Mouse (Mus musculus) olfactory bulb, adult 2 months (tissue): ENCODE data around the gene Prkacb. TPM values are rescaled to one million over a fixed set of nuclear protein-coding genes. Genes with fewer than 3 reads are reported as not detected.

Experiments
- H3K27ac ChIP-seq: fragments of 200-500 bp; 2 replicates; pipeline ENCODE4 v1.5.1; 2012; ENCODE audit warnings: low read depth, low read length; ENCODE audit not compliant: insufficient read depth
- H3K4me1 ChIP-seq: fragments of 200-500 bp; 2 replicates; pipeline ENCODE4 v1.6.1; 2012; ENCODE audit warnings: low read length; ENCODE audit not compliant: control insufficient read depth, insufficient read depth
- H3K4me3 ChIP-seq: fragments of 200-500 bp; 2 replicates; pipeline ENCODE4 v1.5.1; 2012; ENCODE audit warnings: mild to moderate bottlenecking, low read depth, low read length, moderate library complexity; ENCODE audit not compliant: insufficient read depth
- CTCF ChIP-seq: fragments of 200-500 bp; IDR thresholded peaks from 2 replicates; pipeline ENCODE4 v1.5.1; 2012; ENCODE audit warnings: low read depth, mild to moderate bottlenecking, low read length, moderate library complexity; ENCODE audit not compliant: insufficient read depth
- POLR2A ChIP-seq: fragments of 200-500 bp; IDR thresholded peaks from 2 replicates; pipeline ENCODE4 v1.6.1; 2012; ENCODE audit warnings: mild to moderate bottlenecking, low read depth, low read length, moderate library complexity; ENCODE audit not compliant: insufficient read depth
- WGBS: fragments of 180-500 bp; shearing (Covaris S2); methylation state at CpG from one replicate; pipeline ENCODE4 v1.1.7; 2018; 5-methylcytosine and 5-hydroxymethylcytosine counted together
- polyA plus RNA-seq: library from polyadenylated mRNA; stranded (reverse); fragments of >200 nt; gene quantifications from 2 replicates; pipeline ENCODE4 v1.2.4, GENCODE M21; 2012; ENCODE audit warnings: low replicate concordance; ENCODE audit not compliant: missing spikeins, insufficient read depth, insufficient read length

Gene Prkacb
- polyA plus RNA-seq, 1 experiment = 239 TPM

GRCm38 (mm10) chr3:146843470-146843869 is 30.7 kb upstream of the Prkacb start:
- 49% methylated on average over 6 of the region's 6 CpGs for WGBS
- Histone ChIP-seq H3K27ac (no peak overlapping the region), H3K4me3 (no peak overlapping the region), H3K4me1 (no peaks in the 10 kb centered on the region)
- TF ChIP-seq CTCF (no peak), POLR2A (no peak)

- Histone ChIP-seq H3K4me3 (no peak overlapping the region), H3K4me1 (no peaks in the 10 kb centered on the region), H3K27ac (no peak overlapping the region)
- WGBS = 59% methylated on average over 3 of the region's 3 CpGs
- no peak for TF ChIP-seq CTCF
- TF ChIP-seq POLR2A = no peak
Observed at GRCm38 (mm10) chr3:146842766-146843165, 30.0 kb upstream of the Prkacb start.

- no peak overlapping the region for H3K4me3 ChIP-seq
- 72% methylated on average over 4 of the region's 4 CpGs for WGBS
- TF ChIP-seq CTCF (no peak), POLR2A (no peak)
Observed at GRCm38 (mm10) chr3:146820718-146821117, 7.9 kb upstream of the Prkacb start.

GRCm38 (mm10) chr3:146813624-146814023 is 834 bp upstream of the Prkacb start:
- no peaks in the 10 kb centered on the region for H3K4me1 ChIP-seq
- TF ChIP-seq CTCF (no peak), POLR2A (no peak)
- WGBS = 37% methylated on average over 7 of the region's 7 CpGs
- H3K27ac ChIP-seq = peak overlapping the region; percentile 89; the same call in 1 of the 2 replicates
- H3K4me3 ChIP-seq = no peak overlapping the region

More at GRCm38 (mm10) chr3:146820718-146821117, 7.9 kb upstream of the Prkacb start:
- H3K4me1 ChIP-seq = no peaks in the 10 kb centered on the region
- no peak overlapping the region for H3K27ac ChIP-seq

- WGBS = under 1% methylated on average over 60 of the region's 60 CpGs
- Histone ChIP-seq H3K27ac (no peak overlapping the region), H3K4me3 (peak overlapping the region; percentile 65), H3K4me1 (no peaks in the 10 kb centered on the region)
- no peak for TF ChIP-seq CTCF
- TF ChIP-seq POLR2A = peak; percentile 10; the same call in 1 of the 2 replicates
Observed at GRCm38 (mm10) chr3:146812041-146812878, 530 bp downstream of the Prkacb start.

- no peaks in the 10 kb centered on the region for H3K4me1 ChIP-seq
- no peak overlapping the region for H3K27ac ChIP-seq
- no peak overlapping the region for H3K4me3 ChIP-seq
- TF ChIP-seq CTCF = no peak
- TF ChIP-seq POLR2A = no peak
- 84% methylated on average over 12 of the region's 12 CpGs for WGBS
Observed at GRCm38 (mm10) chr3:146793554-146794257, 19.1 kb downstream of the Prkacb start.

GRCm38 (mm10) chr3:146792144-146792748 is 20.5 kb downstream of the Prkacb start:
- Histone ChIP-seq H3K4me3 (no peak overlapping the region), H3K4me1 (no peaks in the 10 kb centered on the region), H3K27ac (no peak overlapping the region)
- WGBS = 53% methylated on average over 3 of the region's 3 CpGs
- no peak for TF ChIP-seq POLR2A
- TF ChIP-seq CTCF = no peak

GRCm38 (mm10) chr3:146784233-146784632 is 28.6 kb downstream of the Prkacb start:
- no peak for TF ChIP-seq CTCF
- no peak for TF ChIP-seq POLR2A
- Histone ChIP-seq H3K27ac (no peak overlapping the region), H3K4me3 (no peak overlapping the region), H3K4me1 (peaks cover 3% of the 10 kb centered on the region)
- 59% methylated on average over 3 of the region's 3 CpGs for WGBS
